Comparison of ENCODE assay signal across 17 mouse cellular contexts in genomic region chr6:72222876-72223275, GRCm38 (mm10). TPM values are rescaled to one million over a fixed set of nuclear protein-coding genes. Genes with fewer than 3 reads are reported as not detected.
DNase-seq lines count a peak whose midpoint lies in the region; ATAC-seq and TF ChIP-seq lines count a peak whose summit lies in the region.
"Had no signal": no experiment of that assay in that cellular context is flagged by ENCODE, and none has a peak within 500 bp of the region (broad histone marks: within the 10 kb centered on the region; RNA-seq: fewer than 3 reads in every experiment).

No protein-coding gene starts in this region.

- no peaks in the 10 kb centered on the region for H3K9me3 ChIP-seq in heart, embryonic 11.5 days (replicated peaks; ENCODE audit: control insufficient read depth, low read length)
- H3K9me3 ChIP-seq in kidney, postnatal 0 days (replicated peaks; ENCODE audit: low read length): no peaks in the 10 kb centered on the region
- no peaks in the 10 kb centered on the region for H3K9me3 ChIP-seq in embryonic facial prominence, embryonic 11.5 days (replicated peaks; ENCODE audit: control insufficient read depth, low read length)
- no peaks in the 10 kb centered on the region for H3K9me3 ChIP-seq in limb, embryonic 11.5 days (ENCODE audit: control insufficient read depth, low read length)
- H3K9me3 ChIP-seq: embryonic facial prominence, embryonic 15.5 days; limb, embryonic 15.5 days; stomach, embryonic 15.5 days had no signal

- WGBS in heart, embryonic 11.5 days (ENCODE audit: insufficient replicate concordance): 70% methylated on average over 6 of the region's 6 CpGs
- WGBS in kidney, postnatal 0 days: 79% methylated on average over 6 of the region's 6 CpGs
- 94% methylated on average over 6 of the region's 6 CpGs for WGBS in kidney, adult 2 months
- 53% methylated on average over 6 of the region's 6 CpGs for WGBS in embryonic facial prominence, embryonic 11.5 days
- 46% methylated on average over 6 of the region's 6 CpGs for WGBS in limb, embryonic 11.5 days

- peak overlapping the region; percentile 29; the same call in 1 of the 2 replicates for H3K9ac ChIP-seq in heart, embryonic 11.5 days (ENCODE audit: low read depth, low read length)
- 0 out of 2 replicates have a peak overlapping the region, but pooled peaks have one; percentile 13 for H3K9ac ChIP-seq in kidney, postnatal 0 days (ENCODE audit: low read depth, low read length)
- no peak overlapping the region; the same call in 1 of the 2 replicates for H3K9ac ChIP-seq in embryonic facial prominence, embryonic 11.5 days (replicated peaks; ENCODE audit: low read length)
- no peak overlapping the region for H3K9ac ChIP-seq in limb, embryonic 11.5 days (ENCODE audit: low read length)
- H3K9ac ChIP-seq: embryonic facial prominence, embryonic 15.5 days; stomach, embryonic 15.5 days had no signal

- H3K4me2 ChIP-seq in heart, embryonic 11.5 days: peak overlapping the region; percentile 59
- no peak overlapping the region for H3K4me2 ChIP-seq in kidney, postnatal 0 days (ENCODE audit: low read length)
- H3K4me2 ChIP-seq in embryonic facial prominence, embryonic 11.5 days (ENCODE audit: low read depth, low read length): peak overlapping the region; percentile 27
- H3K4me2 ChIP-seq in limb, embryonic 11.5 days (ENCODE audit: low read depth, severe bottlenecking): peak overlapping the region; percentile 16; the same call in 1 of the 2 replicates
- H3K4me2 ChIP-seq: embryonic facial prominence, embryonic 15.5 days; limb, embryonic 15.5 days; stomach, embryonic 15.5 days had no signal

- no peak overlapping the region for H3K4me3 ChIP-seq in heart, embryonic 11.5 days (ENCODE audit: low read depth, low read length)
- H3K4me3 ChIP-seq in kidney, postnatal 0 days (replicated peaks; ENCODE audit: low read depth, low read length): no peak overlapping the region
- no peak overlapping the region for H3K4me3 ChIP-seq in kidney, adult 2 months (ENCODE audit: insufficient read depth, low read depth, low read length)
- H3K4me3 ChIP-seq in embryonic facial prominence, embryonic 11.5 days (ENCODE audit: low read depth, low read length): no peak overlapping the region
- H3K4me3 ChIP-seq in limb, embryonic 11.5 days (ENCODE audit: low read depth, low read length): no peak overlapping the region
- H3K4me3 ChIP-seq: embryonic facial prominence, embryonic 15.5 days; gastrocnemius, adult 2 months; limb, embryonic 15.5 days; stomach, embryonic 15.5 days had no signal

- H3K36me3 ChIP-seq in heart, embryonic 11.5 days (ENCODE audit: control insufficient read depth, insufficient read depth, low read length): no peaks in the 10 kb centered on the region
- H3K36me3 ChIP-seq in kidney, postnatal 0 days (ENCODE audit: insufficient read depth, low read length): no peaks in the 10 kb centered on the region
- no peaks in the 10 kb centered on the region for H3K36me3 ChIP-seq in kidney, adult 2 months (ENCODE audit: control insufficient read depth, insufficient read depth, low read length)
- H3K36me3 ChIP-seq in embryonic facial prominence, embryonic 11.5 days (replicated peaks; ENCODE audit: control insufficient read depth, insufficient read depth, low read depth, low read length): no peaks in the 10 kb centered on the region
- H3K36me3 ChIP-seq in limb, embryonic 11.5 days (ENCODE audit: control insufficient read depth, insufficient read depth, low read length): no peaks in the 10 kb centered on the region
- H3K36me3 ChIP-seq: embryonic facial prominence, embryonic 15.5 days; limb, embryonic 15.5 days; stomach, embryonic 15.5 days had no signal

- ATAC-seq in heart, embryonic 11.5 days (replicated peaks; ENCODE audit: insufficient number of reproducible peaks, low FRiP score, low TSS enrichment): no peak
- no peak for ATAC-seq in kidney, postnatal 0 days (replicated peaks; ENCODE audit: low FRiP score, low read depth)
- ATAC-seq in embryonic facial prominence, embryonic 11.5 days (replicated peaks; ENCODE audit: insufficient number of reproducible peaks, low FRiP score, low TSS enrichment, low read depth): no peak
- ATAC-seq in limb, embryonic 11.5 days (ENCODE audit: insufficient number of reproducible peaks, low FRiP score, low TSS enrichment, low read depth): no peak
- no peak for ATAC-seq in megakaryocyte-erythroid progenitor cell, adult 5-6 weeks (replicated peaks; ENCODE audit: low FRiP score, low TSS enrichment, poor library complexity, severe bottlenecking)

- no peak for TF ChIP-seq CTCF in kidney, postnatal 0 days (IDR thresholded peaks at IDR 0.05; ENCODE audit: low read depth)
- no peak for TF ChIP-seq CTCF in kidney, adult 2 months (conservative IDR thresholded peaks at IDR 0.05; ENCODE audit: insufficient read depth, insufficient read length, low read depth, low read length)

- H3K27ac ChIP-seq in heart, embryonic 11.5 days (ENCODE audit: low read depth, low read length): no peak overlapping the region
- no peak overlapping the region for H3K27ac ChIP-seq in kidney, postnatal 0 days
- H3K27ac ChIP-seq in kidney, adult 2 months (ENCODE audit: insufficient read depth, low read depth, low read length): no peak overlapping the region
- H3K27ac ChIP-seq in embryonic facial prominence, embryonic 11.5 days (replicated peaks; ENCODE audit: low read depth, low read length): peak overlapping the region; percentile 32; the same call in 1 of the 2 replicates
- no peak overlapping the region for H3K27ac ChIP-seq in limb, embryonic 11.5 days (replicated peaks; ENCODE audit: low read depth, low read length)
- H3K27ac ChIP-seq: embryonic facial prominence, embryonic 15.5 days; gastrocnemius, adult 2 months; limb, embryonic 15.5 days; stomach, embryonic 15.5 days had no signal

- no peaks in the 10 kb centered on the region for H3K27me3 ChIP-seq in heart, embryonic 11.5 days (ENCODE audit: control insufficient read depth, insufficient read depth, low read length)
- no peaks in the 10 kb centered on the region for H3K27me3 ChIP-seq in kidney, postnatal 0 days (ENCODE audit: insufficient read depth, low read length)
- H3K27me3 ChIP-seq in kidney, adult 2 months (replicated peaks; ENCODE audit: control insufficient read depth, insufficient read depth, low read length): no peaks in the 10 kb centered on the region
- no peaks in the 10 kb centered on the region for H3K27me3 ChIP-seq in embryonic facial prominence, embryonic 11.5 days (ENCODE audit: control insufficient read depth, insufficient read depth, low read length)
- H3K27me3 ChIP-seq in limb, embryonic 11.5 days (ENCODE audit: control insufficient read depth, insufficient read depth, low read length): no peaks in the 10 kb centered on the region
- H3K27me3 ChIP-seq: stomach, embryonic 15.5 days had no signal

- no peak for TF ChIP-seq POLR2A in kidney, adult 2 months (IDR thresholded peaks at IDR 0.05; ENCODE audit: low read depth, low read length)

- DNase-seq in heart, adult 11 months: no peak
- DNase-seq in kidney, postnatal 0 days (ENCODE audit: low spot score): no peak
- no peak for DNase-seq in kidney, adult 2 months
- DNase-seq in embryonic facial prominence, embryonic 11.5 days (ENCODE audit: low spot score): no peak
- DNase-seq in limb, embryonic 11.5 days (ENCODE audit: low spot score): no peak
- DNase-seq: adrenal gland, postnatal 25 days; cerebellum, adult 2 months; gastrocnemius, adult 2 months; kidney, adult 18-20 months; kidney, postnatal 36 days; layer of hippocampus, adult 9-11 months; lung, postnatal 14 days had no signal

- peaks cover 46% of the 10 kb centered on the region for H3K4me1 ChIP-seq in heart, embryonic 11.5 days (ENCODE audit: control insufficient read depth, insufficient read depth, low read length)
- peaks cover 51% of the 10 kb centered on the region for H3K4me1 ChIP-seq in kidney, postnatal 0 days (replicated peaks; ENCODE audit: insufficient read depth, low read length)
- 0 out of 2 replicates have a peak, but pooled peaks cover 3% of the 10 kb centered on the region for H3K4me1 ChIP-seq in kidney, adult 2 months (ENCODE audit: control insufficient read depth, insufficient read depth, low read length)
- H3K4me1 ChIP-seq in embryonic facial prominence, embryonic 11.5 days (ENCODE audit: control insufficient read depth, insufficient read depth, low read length): peaks cover 17% of the 10 kb centered on the region
- peaks cover 57% of the 10 kb centered on the region for H3K4me1 ChIP-seq in limb, embryonic 11.5 days (ENCODE audit: control insufficient read depth, insufficient read depth, low read length)

RNA-seq across cellular contexts. Expression of gene Atoh8, which starts 12.5 kb away (rescaled TPM):
- 11.6 and 11.8 TPM in 2 replicates for polyA plus RNA-seq in heart, embryonic 11.5 days (2014; fragmentation: Nextera tagmentation; extraction: Ambion mirVana)
- 18.0 and 20.8 TPM in 2 replicates for polyA plus RNA-seq in kidney, postnatal 0 days (2015; fragmentation: Nextera tagmentation; extraction: Ambion mirVana)
- 7.7 and 10.1 TPM in 2 replicates for polyA plus RNA-seq in kidney, adult 2 months (2012; rRNA removed)
- 10.2 and 11.3 TPM in 2 replicates for polyA plus RNA-seq in embryonic facial prominence, embryonic 11.5 days (2014; fragmentation: Nextera tagmentation; extraction: Ambion mirVana)
- polyA plus RNA-seq in limb, embryonic 11.5 days (2014; fragmentation: Nextera tagmentation; extraction: Ambion mirVana): 22.3 and 22.9 TPM in 2 replicates
- not detected in 2 replicates for total RNA-seq in megakaryocyte-erythroid progenitor cell, adult 5-6 weeks (2014; fragmentation: Nextera tagmentation)
- total RNA-seq in megakaryocyte-erythroid progenitor cell, adult 5-6 weeks (2017): 0.91 TPM in 1 of 2 replicates, not detected in the other

Comparison
In these comparisons a context has a peak if more than half of its experiments do, and no peak if none do; other contexts are left out.
1. H3K9ac ChIP-seq: peak in heart, embryonic 11.5 days (single experiment) and kidney, postnatal 0 days (single experiment); none in embryonic facial prominence, embryonic 11.5 days (single experiment) and limb, embryonic 11.5 days (single experiment).